Mouse (Mus musculus): Measurements from ENCODE around the gene Akr1b8.

DNA sequence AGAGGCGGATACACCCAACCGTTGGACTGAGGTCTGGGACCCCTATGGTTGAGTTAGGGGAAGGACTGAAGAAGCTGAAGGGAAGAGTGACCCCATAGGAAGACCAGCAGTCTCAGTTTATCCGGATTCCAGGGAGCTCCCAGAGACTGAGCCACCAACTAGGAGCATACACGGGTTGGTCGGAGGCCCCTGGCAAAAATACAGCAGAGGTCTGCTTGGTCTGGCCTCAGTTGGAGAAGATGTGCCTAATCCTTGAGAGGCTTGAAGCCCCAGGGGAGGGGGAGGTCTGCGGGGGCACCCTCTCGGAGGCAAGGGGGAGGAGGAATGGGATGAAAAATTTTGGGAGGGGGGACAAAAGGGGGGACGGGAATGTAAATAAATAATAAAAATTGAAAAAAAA, 29.5 kb downstream of the Akr1b8 start:
- TF ChIP-seq POU5F1 (IDR thresholded peaks at IDR 0.05; ENCODE audit: borderline replicate concordance, low read length) = no peak
- no peak for TF ChIP-seq CTCF (conservative IDR thresholded peaks at IDR 0.05; ENCODE audit: low read length)
- no peak for TF ChIP-seq NANOG (IDR thresholded peaks at IDR 0.05; ENCODE audit: borderline replicate concordance, low read length)

All from E14TG2a.4 (cell line).